Mouse (Mus musculus) midbrain, postnatal 0 days (tissue): ENCODE data around the gene Usp11. TPM values are rescaled to one million over a fixed set of nuclear protein-coding genes. Genes with fewer than 3 reads are reported as not detected.

Experiments
- ATAC-seq: fragments of 200-750 bp; cut with Nextera tagmentation; 2 replicates; pipeline ENCODE4 v1.8.0; 2017; ENCODE audit warnings: moderate number of reproducible peaks, mild to moderate bottlenecking, moderate TSS enrichment, moderate library complexity; ENCODE audit not compliant: low FRiP score
- DNase-seq: peaks from one replicate; pipeline ENCODE4 v3.0.0-alpha.2; 2015; ENCODE audit warnings: low spot score
- H3K27ac ChIP-seq: fragments of 300-500 bp; sonication (generic); 2 replicates; pipeline ENCODE4 v1.5.1; 2014; ENCODE audit warnings: low read depth, mild to moderate bottlenecking, low read length, mixed read lengths
- H3K27me3 ChIP-seq: fragments of 300-500 bp; sonication (generic); 2 replicates; pipeline ENCODE4 v1.6.1; 2014; ENCODE audit warnings: low read length, control low read depth, mixed read lengths; ENCODE audit not compliant: insufficient read depth
- H3K36me3 ChIP-seq: fragments of 300-500 bp; sonication (generic); 2 replicates; pipeline ENCODE4 v1.6.1; 2014; ENCODE audit warnings: low read length, control low read depth, mixed read lengths; ENCODE audit not compliant: insufficient read depth
- H3K4me1 ChIP-seq: fragments of 300-500 bp; sonication (generic); 2 replicates; pipeline ENCODE4 v1.6.1; 2014; ENCODE audit warnings: mild to moderate bottlenecking, control low read depth, antibody characterized with exemption, low read length, mixed read lengths; ENCODE audit not compliant: insufficient read depth
- H3K4me2 ChIP-seq: fragments of 300-500 bp; sonication (generic); 2 replicates; pipeline ENCODE4 v1.6.1; 2014; ENCODE audit warnings: low read depth, mild to moderate bottlenecking, low read length, mixed read lengths; ENCODE audit not compliant: poor library complexity, severe bottlenecking
- H3K4me3 ChIP-seq: fragments of 300-500 bp; sonication (generic); 2 replicates; pipeline ENCODE4 v1.5.1; 2014; ENCODE audit warnings: low read depth, mild to moderate bottlenecking, low read length, moderate library complexity
- H3K9ac ChIP-seq: fragments of 300-500 bp; sonication (generic); replicated peaks from 2 replicates; pipeline ENCODE4 v1.6.1; 2014; ENCODE audit warnings: mild to moderate bottlenecking, low read length, moderate library complexity, mixed read lengths; ENCODE audit not compliant: poor library complexity, severe bottlenecking
- H3K9me3 ChIP-seq: fragments of 300-500 bp; sonication (generic); 2 replicates; pipeline ENCODE4 v1.6.1; 2016; ENCODE audit warnings: low read length, control low read depth
- CTCF ChIP-seq: IDR thresholded peaks from 2 replicates; pipeline ENCODE4 v1.5.1; 2016; ENCODE audit warnings: antibody characterized with exemption, mild to moderate bottlenecking
- WGBS: fragments of 180-500 bp; shearing (Covaris S2); extraction: QIAGEN DNeasy Blood & Tissue Kit; methylation state at CpG from one replicate; pipeline ENCODE4 v1.1.7; 2014; 5-methylcytosine and 5-hydroxymethylcytosine counted together
- polyA plus RNA-seq: library from polyadenylated mRNA; unstranded; fragments of >200 nt; fragmentation: Nextera tagmentation; extraction: Ambion mirVana; gene quantifications from 2 replicates; pipeline ENCODE4 v1.2.1, GENCODE M21; 2015
- total RNA-seq: library from RNA; depleted of rRNA; stranded (reverse); fragments of >200 nt; gene quantifications from 2 replicates; pipeline ENCODE4 v1.2.3, GENCODE M21; 2014; rRNA removed

Usp11 gene
- total RNA-seq = 95.1 and 95.4 TPM in 2 replicates
- polyA plus RNA-seq = 76.2 and 77.0 TPM in 2 replicates

DNA sequence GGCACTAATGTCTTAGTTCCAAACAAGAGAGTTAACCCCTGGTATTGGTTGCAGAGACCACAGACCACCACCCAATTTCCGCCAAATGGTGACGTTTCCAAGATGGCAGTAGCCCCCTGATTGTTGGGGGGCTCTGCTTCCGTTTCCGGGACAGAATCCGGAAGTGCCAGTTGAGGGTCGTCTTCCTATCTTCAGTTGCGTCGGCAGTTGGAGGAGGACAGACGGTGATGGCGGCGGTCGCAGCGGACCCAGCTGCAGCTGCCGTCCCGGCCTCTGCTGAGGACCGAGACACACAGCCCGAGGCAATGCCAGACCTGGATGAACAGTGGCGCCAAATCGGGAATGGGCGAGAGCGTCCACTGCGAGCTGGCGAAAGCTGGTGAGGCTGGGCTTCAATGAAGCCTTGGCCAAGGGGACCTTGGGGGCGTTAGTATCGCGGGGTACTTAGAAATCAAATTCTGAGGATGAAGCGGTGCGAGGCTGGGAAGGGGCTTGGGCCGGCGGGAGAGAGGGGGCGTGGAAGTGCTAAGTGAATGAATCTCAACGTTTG, at the start of gene Usp11:
TSS of gene Usp11 (plus strand) at position 166 of the 550 bp plus-strand sequence.
- Histone ChIP-seq H3K27ac (peak within 1 kb of the TSS; percentile 93), H3K4me3 (peak within 1 kb of the TSS; percentile 55), H3K4me1 (no peaks in the 10 kb centered on the region), H3K36me3 (no peaks in the 10 kb centered on the region), H3K27me3 (no peaks in the 10 kb centered on the region), H3K9ac (peak within 1 kb of the TSS; percentile 75), H3K4me2 (peak within 1 kb of the TSS; percentile 41), H3K9me3 (no peaks in the 10 kb centered on the region)
- ATAC-seq (peak; percentile 82), DNase-seq (peak; percentile 85)
- 30% methylated on average over 32 of the region's 32 CpGs for WGBS
- no peak for TF ChIP-seq CTCF

DNA sequence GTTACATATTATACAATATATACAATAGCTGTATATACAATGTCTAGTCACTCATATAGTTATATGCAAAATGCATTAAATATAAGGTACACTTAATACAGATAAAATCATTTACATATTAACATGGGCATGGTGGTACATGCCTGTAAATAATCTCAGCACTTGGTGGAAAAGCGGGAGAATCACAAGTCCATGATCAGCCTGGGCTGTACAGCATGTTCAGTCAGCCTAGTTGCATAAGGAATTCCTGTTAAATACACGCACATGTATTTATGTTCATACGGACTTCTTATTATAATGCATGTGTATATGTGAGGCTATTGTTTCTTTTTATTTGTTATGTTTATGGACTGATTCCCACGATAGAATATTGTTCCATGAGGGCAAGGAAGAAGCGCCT, 46.1 kb upstream of the Usp11 start:
- no peak overlapping the region for H3K9ac ChIP-seq
- H3K4me1 ChIP-seq = no peaks in the 10 kb centered on the region
- no peak for TF ChIP-seq CTCF
- peak overlapping the region; percentile 39; the same call in 1 of the 2 replicates for H3K4me3 ChIP-seq
- no peaks in the 10 kb centered on the region for H3K36me3 ChIP-seq
- no peak overlapping the region for H3K27ac ChIP-seq
- H3K27me3 ChIP-seq = no peaks in the 10 kb centered on the region
- no peaks in the 10 kb centered on the region for H3K9me3 ChIP-seq
- peak overlapping the region; percentile 75; the same call in 1 of the 2 replicates for H3K4me2 ChIP-seq
- WGBS = 33% methylated on average over 5 of the region's 5 CpGs
- ATAC-seq (no peak), DNase-seq (no peak)

DNA sequence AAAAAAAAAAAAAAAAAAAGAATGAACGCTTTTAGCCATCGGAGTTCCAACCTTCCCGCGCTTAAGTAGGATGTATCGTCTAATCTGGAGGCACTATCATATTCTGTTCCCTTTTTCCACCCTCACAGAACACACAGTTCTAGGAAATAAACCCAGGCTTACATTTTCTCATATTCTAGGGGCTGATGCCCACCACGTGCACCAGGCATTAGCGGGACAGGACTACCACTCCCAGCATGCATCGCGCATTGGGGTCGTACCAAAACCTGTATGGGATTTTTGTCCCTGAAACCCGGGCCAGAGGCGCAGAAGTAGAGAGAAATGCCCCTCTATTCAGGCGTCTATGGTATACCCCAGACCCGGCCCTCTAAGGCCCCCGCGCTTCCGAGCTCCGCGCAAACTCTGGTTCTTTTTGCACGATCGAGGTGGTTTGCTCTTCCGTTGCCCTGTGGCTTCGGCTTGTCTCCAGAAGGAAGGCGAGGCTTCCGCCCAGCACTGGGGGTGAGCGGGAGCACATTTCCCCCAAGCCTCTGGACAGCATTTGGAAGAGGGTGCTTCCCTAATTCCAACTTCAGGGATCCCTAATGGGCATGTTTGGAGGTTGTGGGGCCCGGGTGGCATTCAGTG, 45.6 kb upstream of the Usp11 start, which contains the start of gene Uba1:
TSS of gene Uba1 (plus strand) at position 301 of the 627 bp plus-strand sequence.
- DNase-seq (peak; percentile 92), ATAC-seq (peak; percentile 76)
- Histone ChIP-seq H3K9ac (no peak within 1 kb of the TSS; the same call in 1 of the 2 replicates), H3K27me3 (no peaks in the 10 kb centered on the region), H3K36me3 (no peaks in the 10 kb centered on the region), H3K4me2 (peak within 1 kb of the TSS; percentile 75), H3K9me3 (no peaks in the 10 kb centered on the region), H3K4me3 (peak within 1 kb of the TSS; percentile 39), H3K4me1 (no peaks in the 10 kb centered on the region), H3K27ac (no peak within 1 kb of the TSS)
- TF ChIP-seq CTCF = no peak
- 22% methylated on average over 27 of the region's 27 CpGs for WGBS

DNA sequence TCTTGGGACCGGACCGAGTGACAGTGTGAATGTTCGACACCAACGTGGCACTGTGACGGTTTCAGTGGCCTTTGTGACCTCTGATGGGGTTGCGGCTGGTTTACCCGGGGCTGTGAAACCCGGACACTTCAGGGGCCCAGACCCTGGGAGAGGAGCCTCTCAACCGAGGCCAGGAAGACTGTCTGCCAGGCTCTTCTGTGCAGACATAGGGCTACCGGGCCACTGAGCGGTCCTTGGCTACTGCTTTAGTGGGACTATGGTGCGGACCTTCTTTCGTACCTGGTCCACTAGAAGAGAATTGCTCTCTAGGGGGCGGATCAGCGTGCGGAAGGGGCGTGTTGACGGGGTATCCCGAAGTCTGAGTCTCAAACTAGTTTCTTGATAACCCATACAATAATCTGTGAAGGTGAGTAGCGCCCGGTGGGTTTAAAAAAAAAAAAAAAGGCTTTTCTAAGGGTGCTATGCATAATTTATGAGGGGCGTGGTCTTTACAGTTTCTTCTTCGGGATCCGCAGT, 44.8 kb upstream of the Usp11 start:
- no peaks in the 10 kb centered on the region for H3K4me1 ChIP-seq
- no peaks in the 10 kb centered on the region for H3K27me3 ChIP-seq
- no peak for TF ChIP-seq CTCF
- H3K9me3 ChIP-seq = no peaks in the 10 kb centered on the region
- DNase-seq = no peak
- H3K4me3 ChIP-seq = peak overlapping the region; percentile 39
- H3K27ac ChIP-seq = no peak overlapping the region
- H3K9ac ChIP-seq = no peak overlapping the region
- no peak for ATAC-seq
- WGBS = 18% methylated on average over 24 of the region's 24 CpGs
- H3K4me2 ChIP-seq = peak overlapping the region; percentile 75
- H3K36me3 ChIP-seq = no peaks in the 10 kb centered on the region

DNA sequence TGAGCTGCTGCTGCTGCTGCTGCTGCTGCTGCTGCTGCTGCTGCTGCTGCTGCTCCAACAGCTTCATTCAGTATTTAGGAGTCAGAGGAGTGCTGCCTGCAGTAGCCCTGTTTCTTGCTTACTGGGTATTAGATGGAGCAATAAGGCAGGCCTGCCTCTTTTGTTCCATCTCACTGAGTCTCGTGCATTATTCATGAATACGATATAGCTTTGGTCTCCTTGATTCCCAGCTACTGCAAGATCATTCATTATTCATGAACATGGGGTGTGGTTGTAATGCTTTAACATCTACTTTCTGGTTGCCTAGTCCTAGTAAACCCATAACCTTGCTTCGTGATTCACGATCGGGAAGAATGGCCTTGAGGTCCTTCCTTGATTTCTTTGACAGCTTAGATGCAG, 41.4 kb upstream of the Usp11 start:
- TF ChIP-seq CTCF = no peak
- H3K9me3 ChIP-seq = no peaks in the 10 kb centered on the region
- ATAC-seq (peak; percentile 66), DNase-seq (no peak)
- H3K9ac ChIP-seq = no peak overlapping the region
- no peaks in the 10 kb centered on the region for H3K27me3 ChIP-seq
- H3K27ac ChIP-seq = peak overlapping the region; percentile 57
- peak overlapping the region; percentile 56; the same call in 1 of the 2 replicates for H3K4me3 ChIP-seq
- no peak overlapping the region for H3K4me2 ChIP-seq
- no peaks in the 10 kb centered on the region for H3K4me1 ChIP-seq
- no peaks in the 10 kb centered on the region for H3K36me3 ChIP-seq
- 21% methylated on average over 5 of the region's 5 CpGs for WGBS
